Mouse (Mus musculus) midbrain, embryonic 16.5 days (tissue): ENCODE results near the gene Sh3bp5. TPM values are rescaled to one million over a fixed set of nuclear protein-coding genes. Genes with fewer than 3 reads are reported as not detected.
"Not testable (repeated sequence)": the region's sequence is repeated elsewhere in the genome, so short reads cannot be mapped to it uniquely, and the experiment has no call there.

Source experiments
- ATAC-seq: fragments of 200-750 bp; cut with Nextera tagmentation; 2 replicates; pipeline ENCODE4 v1.8.0; 2017; ENCODE audit warnings: moderate TSS enrichment
- H3K27ac ChIP-seq: fragments of 300-500 bp; sonication (generic); 2 replicates; pipeline ENCODE4 v1.5.1; 2014; ENCODE audit warnings: mild to moderate bottlenecking, low read length, mixed read lengths
- H3K27me3 ChIP-seq: fragments of 300-500 bp; sonication (generic); 2 replicates; pipeline ENCODE4 v1.6.1; 2014; ENCODE audit warnings: low read depth, low read length, mixed read lengths; ENCODE audit not compliant: control insufficient read depth, insufficient read depth
- H3K36me3 ChIP-seq: fragments of 300-500 bp; sonication (generic); 2 replicates; pipeline ENCODE4 v1.6.1; 2014; ENCODE audit warnings: mild to moderate bottlenecking, low read length, moderate library complexity, mixed read lengths; ENCODE audit not compliant: control insufficient read depth, insufficient read depth
- H3K4me1 ChIP-seq: fragments of 300-500 bp; sonication (generic); 2 replicates; pipeline ENCODE4 v1.6.1; 2014; ENCODE audit warnings: mild to moderate bottlenecking, low read length, mixed read lengths; ENCODE audit not compliant: control insufficient read depth, insufficient read depth
- H3K4me2 ChIP-seq: fragments of 300-500 bp; sonication (generic); 2 replicates; pipeline ENCODE4 v1.6.1; 2014; ENCODE audit warnings: mild to moderate bottlenecking, low read length, mixed read lengths
- H3K4me3 ChIP-seq: fragments of 300-500 bp; sonication (generic); 2 replicates; pipeline ENCODE4 v1.5.1; 2014; ENCODE audit warnings: low read depth, mild to moderate bottlenecking, low read length, moderate library complexity, mixed read lengths
- H3K9ac ChIP-seq: fragments of 300-500 bp; sonication (generic); 2 replicates; pipeline ENCODE4 v1.6.1; 2014; ENCODE audit warnings: low read depth, low read length, mixed read lengths
- H3K9me3 ChIP-seq: fragments of 300-500 bp; sonication (generic); replicated peaks from 2 replicates; pipeline ENCODE4 v1.6.1; 2014; ENCODE audit warnings: mild to moderate bottlenecking, low read length, mixed read lengths; ENCODE audit not compliant: control insufficient read depth, poor library complexity, severe bottlenecking
- WGBS: fragments of 180-500 bp; shearing (Covaris S2); extraction: QIAGEN DNeasy Blood & Tissue Kit; methylation state at CpG from one replicate; pipeline ENCODE4 v1.1.7; 2014; 5-methylcytosine and 5-hydroxymethylcytosine counted together
- polyA plus RNA-seq: library from polyadenylated mRNA; unstranded; fragments of >200 nt; fragmentation: Nextera tagmentation; extraction: Ambion mirVana; gene quantifications from 2 replicates; pipeline ENCODE4 v1.2.1, GENCODE M21; 2015

Gene Sh3bp5
- 156 and 158 TPM in 2 replicates for polyA plus RNA-seq

- H3K27me3 ChIP-seq: no peaks in the 10 kb centered on the region
- peak within 1 kb of the TSS; percentile 65 for H3K4me2 ChIP-seq
- peak within 1 kb of the TSS; percentile 98 for H3K27ac ChIP-seq
- H3K4me3 ChIP-seq: peak within 1 kb of the TSS; percentile 92
- no peaks in the 10 kb centered on the region for H3K36me3 ChIP-seq
- WGBS: 9% methylated on average over 47 of the region's 49 CpGs
- no peaks in the 10 kb centered on the region for H3K9me3 ChIP-seq
- peaks cover 36% of the 10 kb centered on the region for H3K4me1 ChIP-seq
- peak; percentile 94 for ATAC-seq
- H3K9ac ChIP-seq: peak within 1 kb of the TSS; percentile 98
Observed at GRCm38 (mm10) chr14:31435930-31436693, at the start of gene Sh3bp5. Gene Sh3bp5 (minus strand): TSS chr14:31436078.

DNA sequence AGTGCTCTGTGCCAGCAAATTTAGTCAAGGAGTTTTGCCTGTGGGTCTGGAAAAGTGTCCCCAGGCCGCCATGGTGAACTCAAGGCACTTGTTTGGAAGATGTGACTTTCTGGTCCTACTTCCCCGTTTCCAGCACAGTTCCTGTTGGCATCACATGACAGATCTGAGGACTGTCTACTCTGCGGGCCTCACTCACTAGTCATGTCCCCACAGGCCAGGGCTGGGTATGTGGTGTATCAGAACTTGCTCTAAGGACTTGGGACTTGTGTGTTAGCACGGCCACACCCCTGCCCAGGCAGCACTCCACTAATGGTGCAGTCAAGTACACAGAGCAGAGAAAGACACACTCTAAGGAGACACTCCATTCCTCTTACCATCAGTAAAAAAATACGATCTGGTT, 46.5 kb upstream of the Sh3bp5 start:
- Histone ChIP-seq H3K4me2 (no peak overlapping the region), H3K27me3 (no peaks in the 10 kb centered on the region), H3K4me3 (no peak overlapping the region), H3K9me3 (no peaks in the 10 kb centered on the region), H3K36me3 (peaks cover 51% of the 10 kb centered on the region), H3K9ac (no peak overlapping the region), H3K4me1 (no peaks in the 10 kb centered on the region), H3K27ac (no peak overlapping the region)
- ATAC-seq: no peak
- WGBS: 93% methylated on average over 5 of the region's 5 CpGs

DNA sequence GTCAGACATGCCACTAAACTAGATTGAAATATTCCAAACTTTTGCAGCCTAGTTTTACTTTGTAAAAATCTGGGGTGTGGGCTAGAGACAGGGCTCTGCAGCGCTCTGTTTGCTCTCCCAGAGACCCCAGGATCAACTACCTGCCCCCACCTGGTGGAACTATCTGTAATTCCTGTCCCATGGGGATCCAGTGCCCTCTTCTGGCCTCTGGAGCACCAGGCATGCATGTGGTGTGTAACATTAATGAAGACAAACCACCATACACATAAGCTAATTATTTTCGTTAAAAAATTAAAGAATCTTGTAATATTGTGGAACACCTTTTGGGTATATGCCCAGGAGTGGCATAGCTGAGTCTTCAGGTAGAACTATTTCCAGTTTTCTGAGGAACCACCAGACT, 37.4 kb upstream of the Sh3bp5 start:
- H3K4me2 ChIP-seq: no peak overlapping the region
- H3K4me3 ChIP-seq: no peak overlapping the region
- H3K4me1 ChIP-seq: no peaks in the 10 kb centered on the region
- no peaks in the 10 kb centered on the region for H3K27me3 ChIP-seq
- no peak overlapping the region for H3K27ac ChIP-seq
- no peaks in the 10 kb centered on the region for H3K9me3 ChIP-seq
- ATAC-seq: no peak
- 79% methylated on average over 2 of the region's 2 CpGs for WGBS
- H3K36me3 ChIP-seq: peaks cover under 1% of the 10 kb centered on the region; the same call in 1 of the 2 replicates
- no peak overlapping the region for H3K9ac ChIP-seq

- no peak overlapping the region for H3K4me2 ChIP-seq
- WGBS: 2% methylated on average over 5 of the region's 5 CpGs
- H3K9ac ChIP-seq: no peak overlapping the region
- no peaks in the 10 kb centered on the region for H3K4me1 ChIP-seq
- H3K36me3 ChIP-seq: no peaks in the 10 kb centered on the region
- H3K4me3 ChIP-seq: no peak overlapping the region
- no peaks in the 10 kb centered on the region for H3K27me3 ChIP-seq
- no peaks in the 10 kb centered on the region for H3K9me3 ChIP-seq
- no peak for ATAC-seq
- no peak overlapping the region for H3K27ac ChIP-seq
Observed at GRCm38 (mm10) chr14:31472451-31473061, 36.7 kb upstream of the Sh3bp5 start.

DNA sequence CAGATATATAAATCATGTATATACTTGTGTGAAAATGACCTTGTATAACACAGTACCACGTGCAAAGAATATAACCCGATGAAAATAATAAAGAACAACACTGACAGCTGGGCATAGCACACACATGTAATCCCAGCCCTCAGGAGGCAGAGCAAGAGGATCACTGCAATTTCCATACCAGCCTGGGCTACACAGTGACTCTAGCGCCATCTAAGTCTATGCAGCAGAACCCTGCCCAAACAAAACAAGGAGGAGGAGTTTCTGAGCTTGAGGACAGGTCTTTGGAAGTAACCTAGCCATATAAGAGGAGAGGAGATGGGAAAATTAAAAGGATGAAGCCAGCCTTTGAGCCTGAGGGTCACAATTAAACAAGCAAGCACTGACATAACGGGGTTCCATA, 33.8 kb upstream of the Sh3bp5 start:
- WGBS: 51% methylated on average over 4 of the region's 4 CpGs

GRCm38 (mm10) chr14:31464176-31464575, 28.3 kb upstream of the Sh3bp5 start:
- WGBS: 57% methylated on average over 8 of the region's 8 CpGs
- Histone ChIP-seq H3K27me3 (no peaks in the 10 kb centered on the region), H3K9ac (no peak overlapping the region), H3K36me3 (no peaks in the 10 kb centered on the region), H3K9me3 (no peaks in the 10 kb centered on the region), H3K4me2 (no peak overlapping the region), H3K4me1 (no peaks in the 10 kb centered on the region), H3K27ac (no peak overlapping the region), H3K4me3 (no peak overlapping the region)
- ATAC-seq: no peak

More for the DNA sequence above, 33.8 kb upstream of the Sh3bp5 start:
- no peak overlapping the region for H3K4me2 ChIP-seq
- no peak overlapping the region for H3K4me3 ChIP-seq
- H3K9me3 ChIP-seq: no peaks in the 10 kb centered on the region
- H3K27ac ChIP-seq: no peak overlapping the region
- H3K27me3 ChIP-seq: no peaks in the 10 kb centered on the region
- H3K36me3 ChIP-seq: no peaks in the 10 kb centered on the region
- no peaks in the 10 kb centered on the region for H3K4me1 ChIP-seq
- ATAC-seq: no peak
- H3K9ac ChIP-seq: no peak overlapping the region

DNA sequence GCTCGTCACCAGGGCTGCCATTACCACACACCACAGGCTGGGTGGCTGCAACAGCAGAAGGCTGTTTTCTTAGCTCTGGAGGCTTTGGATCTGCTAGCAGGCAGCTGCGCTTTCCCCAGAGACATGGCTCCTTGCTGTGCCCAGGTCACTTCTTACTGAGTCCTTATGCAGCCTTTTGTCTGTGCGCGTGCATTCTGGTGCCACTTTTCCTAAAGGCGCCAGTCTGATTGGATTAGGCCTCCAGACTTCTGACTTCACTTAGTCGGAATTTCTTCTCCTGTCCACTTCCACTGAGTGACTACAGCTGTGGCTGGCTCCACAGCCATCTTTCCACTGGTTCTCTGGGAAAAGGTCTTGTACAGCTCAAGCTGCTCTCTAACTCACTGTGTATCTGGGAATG, 27.0 kb upstream of the Sh3bp5 start:
- 68% methylated on average over 6 of the region's 6 CpGs for WGBS
- Histone ChIP-seq H3K9ac (no peak overlapping the region), H3K4me1 (no peaks in the 10 kb centered on the region), H3K27me3 (no peaks in the 10 kb centered on the region), H3K27ac (no peak overlapping the region), H3K4me2 (no peak overlapping the region), H3K9me3 (no peaks in the 10 kb centered on the region), H3K4me3 (no peak overlapping the region), H3K36me3 (no peaks in the 10 kb centered on the region)
- ATAC-seq: no peak

DNA sequence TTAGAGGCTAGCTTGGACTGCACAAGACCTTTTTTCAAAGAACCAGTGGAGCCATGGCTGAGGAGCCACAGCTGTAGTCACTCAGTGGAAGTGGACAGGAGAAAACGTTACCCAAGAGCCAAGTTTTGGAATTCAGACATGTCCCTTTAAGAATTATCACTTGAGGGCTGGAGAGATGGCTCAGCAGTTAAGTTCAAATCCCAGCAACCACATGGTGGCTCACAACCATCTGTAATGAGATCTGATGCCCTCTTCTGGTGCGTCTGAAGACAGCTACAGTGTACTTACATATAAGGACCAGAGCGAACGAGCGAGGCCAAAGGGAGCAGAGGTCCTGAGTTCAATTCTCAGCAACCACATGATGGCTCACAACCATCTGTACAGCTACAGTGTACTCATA, 26.3 kb upstream of the Sh3bp5 start:
- H3K4me1 ChIP-seq, H3K27me3 ChIP-seq, ATAC-seq, H3K27ac ChIP-seq, H3K9me3 ChIP-seq, H3K4me3 ChIP-seq, H3K4me2 ChIP-seq, H3K9ac ChIP-seq, H3K36me3 ChIP-seq: not testable (repeated sequence)
- 68% methylated on average over 5 of the region's 5 CpGs for WGBS

DNA sequence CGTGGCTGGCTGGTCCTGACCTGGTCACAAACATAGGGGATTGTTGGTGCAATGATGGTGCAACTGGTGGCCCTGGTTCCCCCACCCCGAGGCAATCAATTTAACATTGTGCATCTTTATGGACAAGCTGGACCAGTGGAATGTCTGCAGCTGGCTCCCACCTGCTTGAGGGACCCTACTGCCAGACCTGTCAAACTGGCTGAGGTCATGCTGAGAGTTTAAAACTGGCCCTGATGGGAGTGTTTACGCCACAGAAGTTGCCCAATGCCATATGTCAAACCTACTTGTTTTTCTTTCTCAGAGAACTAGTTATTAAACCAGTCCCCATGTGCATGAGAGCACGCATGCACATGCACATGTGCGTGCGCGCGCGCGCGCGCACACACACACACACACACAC, 22.1 kb upstream of the Sh3bp5 start:
- Histone ChIP-seq H3K27me3 (no peaks in the 10 kb centered on the region), H3K9me3 (no peaks in the 10 kb centered on the region), H3K9ac (no peak overlapping the region), H3K4me3 (no peak overlapping the region), H3K27ac (no peak overlapping the region), H3K4me2 (no peak overlapping the region), H3K4me1 (no peaks in the 10 kb centered on the region), H3K36me3 (no peaks in the 10 kb centered on the region)
- ATAC-seq: no peak
- WGBS: 94% methylated on average over 12 of the region's 12 CpGs
